Mouse (Mus musculus) midbrain, embryonic 11.5 days (tissue): Measurements from ENCODE around the gene Herc6. TPM values are rescaled to one million over a fixed set of nuclear protein-coding genes. Genes with fewer than 3 reads are reported as not detected.
"Not testable (repeated sequence)": the region's sequence is repeated elsewhere in the genome, so short reads cannot be mapped to it uniquely, and the experiment has no call there.

Experiments
- ATAC-seq: fragments of 200-750 bp; cut with Nextera tagmentation; 2 replicates; pipeline ENCODE4 v1.8.0; 2017; ENCODE audit warnings: moderate TSS enrichment, moderate library complexity; ENCODE audit not compliant: low FRiP score
- DNase-seq: peaks from one replicate; pipeline ENCODE4 v3.0.0; 2015; ENCODE audit warnings: low spot score; ENCODE audit errors: missing footprints
- H3K27ac ChIP-seq: fragments of 300-500 bp; sonication (generic); 2 replicates; pipeline ENCODE4 v1.5.1; 2014; ENCODE audit warnings: low read depth, low read length
- H3K27me3 ChIP-seq: fragments of 300-500 bp; sonication (generic); 2 replicates; pipeline ENCODE4 v1.6.1; 2014; ENCODE audit warnings: mild to moderate bottlenecking, low read length, moderate library complexity, mixed read lengths; ENCODE audit not compliant: control insufficient read depth, insufficient read depth
- H3K36me3 ChIP-seq: fragments of 300-500 bp; sonication (generic); 2 replicates; pipeline ENCODE4 v1.6.1; 2014; ENCODE audit warnings: mild to moderate bottlenecking, low read length, moderate library complexity, mixed read lengths; ENCODE audit not compliant: control insufficient read depth, insufficient read depth
- H3K4me1 ChIP-seq: fragments of 300-500 bp; sonication (generic); 2 replicates; pipeline ENCODE4 v1.6.1; 2014; ENCODE audit warnings: low read length; ENCODE audit not compliant: control insufficient read depth, insufficient read depth
- H3K4me2 ChIP-seq: fragments of 300-500 bp; sonication (generic); 2 replicates; pipeline ENCODE4 v1.6.1; 2014; ENCODE audit warnings: mild to moderate bottlenecking, moderate library complexity
- H3K4me3 ChIP-seq: fragments of 300-500 bp; sonication (generic); 2 replicates; pipeline ENCODE4 v1.5.1; 2014; ENCODE audit warnings: low read depth, low read length
- H3K9ac ChIP-seq: fragments of 300-500 bp; sonication (generic); 2 replicates; pipeline ENCODE4 v1.6.1; 2014; ENCODE audit warnings: low read length
- H3K9me3 ChIP-seq: fragments of 300-500 bp; sonication (generic); 2 replicates; pipeline ENCODE4 v1.6.1; 2016; ENCODE audit warnings: low read length; ENCODE audit not compliant: control insufficient read depth
- WGBS: fragments of 180-500 bp; shearing (Covaris S2); extraction: QIAGEN DNeasy Blood & Tissue Kit; methylation state at CpG from one replicate; pipeline ENCODE4 v1.1.7; 2014; 5-methylcytosine and 5-hydroxymethylcytosine counted together
- polyA plus RNA-seq: library from polyadenylated mRNA; unstranded; fragments of >200 nt; fragmentation: Nextera tagmentation; extraction: Ambion mirVana; gene quantifications from 2 replicates; pipeline ENCODE4 v1.2.1, GENCODE M21; 2014

Gene Herc6
- polyA plus RNA-seq, 1 experiment from 2014 or later: 2.3 TPM

GRCm38 (mm10) chr6:57535971-57536669 is 44.7 kb upstream of the Herc6 start:
- H3K9ac ChIP-seq: peak overlapping the region; percentile 65
- H3K9me3 ChIP-seq: no peaks in the 10 kb centered on the region
- H3K27ac ChIP-seq: 0 out of 2 replicates have a peak overlapping the region, but pooled peaks have one; percentile 37
- peak overlapping the region; percentile 75 for H3K4me2 ChIP-seq
- H3K36me3 ChIP-seq: no peaks in the 10 kb centered on the region
- no peaks in the 10 kb centered on the region for H3K27me3 ChIP-seq
- WGBS: 30% methylated on average over 14 of the region's 14 CpGs
- DNase-seq (no peak), ATAC-seq (peak; percentile 47)
- H3K4me3 ChIP-seq: peak overlapping the region; percentile 38
- H3K4me1 ChIP-seq: peaks cover 8% of the 10 kb centered on the region

- Histone ChIP-seq H3K27me3 (no peaks in the 10 kb centered on the region), H3K4me2 (no peak overlapping the region), H3K9ac (no peak overlapping the region), H3K36me3 (no peaks in the 10 kb centered on the region), H3K4me1 (peaks cover 8% of the 10 kb centered on the region), H3K4me3 (no peak overlapping the region), H3K9me3 (no peaks in the 10 kb centered on the region), H3K27ac (no peak overlapping the region)
- ATAC-seq: no peak
- no peak for DNase-seq
- WGBS: 86% methylated on average over 5 of the region's 5 CpGs
These were observed 42.9 kb upstream of the Herc6 start for GRCm38 (mm10) chr6:57537887-57538286.

GRCm38 (mm10) chr6:57540950-57541498 is 39.8 kb upstream of the Herc6 start:
- Histone ChIP-seq H3K27me3 (no peaks in the 10 kb centered on the region), H3K36me3 (no peaks in the 10 kb centered on the region), H3K27ac (no peak overlapping the region), H3K9me3 (no peaks in the 10 kb centered on the region), H3K9ac (no peak overlapping the region), H3K4me1 (no peaks in the 10 kb centered on the region), H3K4me2 (no peak overlapping the region), H3K4me3 (no peak overlapping the region)
- ATAC-seq (no peak), DNase-seq (no peak)
- 85% methylated on average over 5 of the region's 5 CpGs for WGBS

GRCm38 (mm10) chr6:57541737-57542335 is 39.0 kb upstream of the Herc6 start:
- no peak overlapping the region for H3K4me2 ChIP-seq
- no peaks in the 10 kb centered on the region for H3K36me3 ChIP-seq
- no peak for ATAC-seq
- no peak overlapping the region for H3K4me3 ChIP-seq
- H3K9ac ChIP-seq: no peak overlapping the region
- H3K9me3 ChIP-seq: no peaks in the 10 kb centered on the region
- no peak for DNase-seq
- WGBS: 83% methylated on average over 1 of the region's 1 CpGs
- H3K27ac ChIP-seq: no peak overlapping the region
- H3K27me3 ChIP-seq: no peaks in the 10 kb centered on the region
- H3K4me1 ChIP-seq: no peaks in the 10 kb centered on the region

GRCm38 (mm10) chr6:57543591-57543990 is 37.2 kb upstream of the Herc6 start:
- not testable (repeated sequence) for H3K27me3 ChIP-seq, H3K4me2 ChIP-seq, DNase-seq, H3K9me3 ChIP-seq, H3K36me3 ChIP-seq, H3K4me1 ChIP-seq, H3K9ac ChIP-seq, H3K27ac ChIP-seq, H3K4me3 ChIP-seq, ATAC-seq

GRCm38 (mm10) chr6:57544866-57545265 is 35.9 kb upstream of the Herc6 start:
- Histone ChIP-seq H3K27me3 (no peaks in the 10 kb centered on the region), H3K4me2 (no peak overlapping the region), H3K4me3 (no peak overlapping the region), H3K4me1 (no peaks in the 10 kb centered on the region), H3K27ac (no peak overlapping the region), H3K9ac (no peak overlapping the region), H3K9me3 (no peaks in the 10 kb centered on the region), H3K36me3 (no peaks in the 10 kb centered on the region)
- WGBS: 77% methylated on average over 2 of the region's 2 CpGs
- no peak for ATAC-seq
- no peak for DNase-seq

- ATAC-seq: no peak
- no peak for DNase-seq
- no peaks in the 10 kb centered on the region for H3K27me3 ChIP-seq
- H3K27ac ChIP-seq: no peak overlapping the region
- no peak overlapping the region for H3K4me2 ChIP-seq
- no peak overlapping the region for H3K9ac ChIP-seq
- no peaks in the 10 kb centered on the region for H3K36me3 ChIP-seq
- H3K4me3 ChIP-seq: no peak overlapping the region
- H3K9me3 ChIP-seq: no peaks in the 10 kb centered on the region
- WGBS: 77% methylated on average over 3 of the region's 3 CpGs
- H3K4me1 ChIP-seq: no peaks in the 10 kb centered on the region
These were observed 29.5 kb upstream of the Herc6 start for GRCm38 (mm10) chr6:57551211-57551796.

GRCm38 (mm10) chr6:57557796-57558317 is 22.9 kb upstream of the Herc6 start:
- Histone ChIP-seq H3K9ac (no peak overlapping the region), H3K36me3 (no peaks in the 10 kb centered on the region), H3K27me3 (no peaks in the 10 kb centered on the region), H3K4me3 (no peak overlapping the region), H3K27ac (no peak overlapping the region), H3K4me1 (no peaks in the 10 kb centered on the region), H3K4me2 (no peak overlapping the region), H3K9me3 (no peaks in the 10 kb centered on the region)
- ATAC-seq (no peak), DNase-seq (no peak)
- 53% methylated on average over 4 of the region's 4 CpGs for WGBS

GRCm38 (mm10) chr6:57563454-57563853 is 17.3 kb upstream of the Herc6 start:
- ATAC-seq (no peak), DNase-seq (no peak)
- 87% methylated on average over 1 of the region's 1 CpGs for WGBS
- Histone ChIP-seq H3K9me3 (no peaks in the 10 kb centered on the region), H3K36me3 (no peaks in the 10 kb centered on the region), H3K4me2 (no peak overlapping the region), H3K27me3 (no peaks in the 10 kb centered on the region), H3K27ac (no peak overlapping the region), H3K9ac (no peak overlapping the region), H3K4me1 (no peaks in the 10 kb centered on the region), H3K4me3 (no peak overlapping the region)
